Mouse (Mus musculus) forebrain, embryonic 13.5 days (tissue): Measurements from ENCODE around the gene Far2. TPM values are rescaled to one million over a fixed set of nuclear protein-coding genes. Genes with fewer than 3 reads are reported as not detected.
A peak's percentile ranks its signal among the peaks of the same experiment; 100 is the strongest.
"Not testable (repeated sequence)": the region's sequence is repeated elsewhere in the genome, so short reads cannot be mapped to it uniquely, and the experiment has no call there.

Source experiments
- ATAC-seq: fragments of 200-750 bp; cut with Nextera tagmentation; 2 replicates; pipeline ENCODE4 v1.8.0; 2017
- H3K27ac ChIP-seq: fragments of 300-500 bp; sonication (generic); 2 replicates; pipeline ENCODE4 v1.5.1; 2015; ENCODE audit warnings: inconsistent platforms, mild to moderate bottlenecking, moderate library complexity
- H3K27me3 ChIP-seq: fragments of 300-500 bp; sonication (generic); 2 replicates; pipeline ENCODE4 v1.6.1; 2015; ENCODE audit warnings: mild to moderate bottlenecking, inconsistent platforms
- H3K36me3 ChIP-seq: fragments of 300-500 bp; sonication (generic); 2 replicates; pipeline ENCODE4 v1.6.1; 2015; ENCODE audit warnings: mild to moderate bottlenecking, inconsistent platforms; ENCODE audit not compliant: poor library complexity, severe bottlenecking
- H3K4me1 ChIP-seq: fragments of 300-500 bp; sonication (generic); 2 replicates; pipeline ENCODE4 v1.6.1; 2015; ENCODE audit warnings: inconsistent platforms
- H3K4me2 ChIP-seq: fragments of 300-500 bp; sonication (generic); 2 replicates; pipeline ENCODE4 v1.6.1; 2015; ENCODE audit warnings: inconsistent platforms, mild to moderate bottlenecking, moderate library complexity
- H3K4me3 ChIP-seq: fragments of 300-500 bp; sonication (generic); 2 replicates; pipeline ENCODE4 v1.5.1; 2015; ENCODE audit warnings: mild to moderate bottlenecking, inconsistent platforms
- H3K9ac ChIP-seq: fragments of 300-500 bp; sonication (generic); 2 replicates; pipeline ENCODE4 v1.6.1; 2015; ENCODE audit warnings: mild to moderate bottlenecking, inconsistent platforms
- H3K9me3 ChIP-seq: fragments of 300-500 bp; sonication (generic); replicated peaks from 2 replicates; pipeline ENCODE4 v1.6.1; 2016; ENCODE audit warnings: inconsistent platforms
- WGBS: fragments of 180-500 bp; shearing (Covaris S2); methylation state at CpG from one replicate; pipeline ENCODE4 v1.1.7; 2015; 5-methylcytosine and 5-hydroxymethylcytosine counted together
- polyA plus RNA-seq: library from polyadenylated mRNA; unstranded; fragments of >200 nt; fragmentation: Nextera tagmentation; extraction: Ambion mirVana; gene quantifications from 2 replicates; pipeline ENCODE4 v1.2.1, GENCODE M21; 2015

The Far2 gene
- polyA plus RNA-seq, 1 experiment from 2014 or later, result 5.7 TPM

GRCm38 (mm10) chr6:148126851-148127250 is 79.8 kb downstream of the Far2 start:
- ATAC-seq, H3K4me2 ChIP-seq, H3K36me3 ChIP-seq, H3K27ac ChIP-seq, H3K9me3 ChIP-seq, H3K9ac ChIP-seq, H3K27me3 ChIP-seq, H3K4me3 ChIP-seq, H3K4me1 ChIP-seq: not testable (repeated sequence)
- 83% methylated on average over 10 of the region's 10 CpGs for WGBS

GRCm38 (mm10) chr6:148132314-148132713 is 85.3 kb downstream of the Far2 start:
- Histone ChIP-seq H3K27me3 (no peaks in the 10 kb centered on the region), H3K9ac (no peak overlapping the region), H3K4me2 (peak overlapping the region; percentile 20), H3K4me3 (no peak overlapping the region), H3K9me3 (no peaks in the 10 kb centered on the region), H3K4me1 (peaks cover 14% of the 10 kb centered on the region), H3K36me3 (no peaks in the 10 kb centered on the region), H3K27ac (no peak overlapping the region)
- peak; percentile 53; the same call in 1 of the 2 replicates for ATAC-seq
- WGBS, result 8% methylated on average over 10 of the region's 10 CpGs

DNA sequence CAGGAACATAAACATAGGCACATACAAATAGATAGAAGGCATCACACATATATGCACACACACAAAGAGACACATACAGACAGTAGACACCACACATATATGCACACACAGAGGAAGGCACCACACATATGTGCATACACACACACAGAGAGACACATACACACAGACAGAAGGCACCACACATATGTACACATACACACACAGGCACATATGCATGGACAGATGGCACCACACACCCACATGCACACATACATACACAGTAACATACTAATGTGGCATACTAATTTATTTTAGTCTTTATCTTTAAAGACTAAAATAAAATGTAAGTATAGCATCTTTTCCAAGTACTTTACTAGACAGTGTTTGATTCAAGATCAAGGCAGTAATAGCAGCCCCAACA is 86.5 kb downstream of the Far2 start:
- H3K27ac ChIP-seq, result no peak overlapping the region; the same call in 1 of the 2 replicates
- H3K4me2 ChIP-seq, result no peak overlapping the region
- peaks cover 14% of the 10 kb centered on the region for H3K4me1 ChIP-seq
- H3K4me3 ChIP-seq, result no peak overlapping the region
- ATAC-seq, result no peak
- H3K36me3 ChIP-seq, result no peaks in the 10 kb centered on the region
- H3K9me3 ChIP-seq, result no peaks in the 10 kb centered on the region
- peaks cover 2% of the 10 kb centered on the region; the same call in 1 of the 2 replicates for H3K27me3 ChIP-seq
- H3K9ac ChIP-seq, result no peak overlapping the region

- peak; percentile 85 for ATAC-seq
- H3K9me3 ChIP-seq, result no peaks in the 10 kb centered on the region
- H3K36me3 ChIP-seq, result no peaks in the 10 kb centered on the region
- WGBS, result 28% methylated on average over 9 of the region's 9 CpGs
- H3K27me3 ChIP-seq, result peaks cover 3% of the 10 kb centered on the region; the same call in 1 of the 2 replicates
- H3K4me2 ChIP-seq, result no peak overlapping the region
- no peak overlapping the region for H3K4me3 ChIP-seq
- H3K4me1 ChIP-seq, result peaks cover 14% of the 10 kb centered on the region
- no peak overlapping the region for H3K27ac ChIP-seq
- H3K9ac ChIP-seq, result no peak overlapping the region
These were observed 88.8 kb downstream of the Far2 start for GRCm38 (mm10) chr6:148135769-148136382.

DNA sequence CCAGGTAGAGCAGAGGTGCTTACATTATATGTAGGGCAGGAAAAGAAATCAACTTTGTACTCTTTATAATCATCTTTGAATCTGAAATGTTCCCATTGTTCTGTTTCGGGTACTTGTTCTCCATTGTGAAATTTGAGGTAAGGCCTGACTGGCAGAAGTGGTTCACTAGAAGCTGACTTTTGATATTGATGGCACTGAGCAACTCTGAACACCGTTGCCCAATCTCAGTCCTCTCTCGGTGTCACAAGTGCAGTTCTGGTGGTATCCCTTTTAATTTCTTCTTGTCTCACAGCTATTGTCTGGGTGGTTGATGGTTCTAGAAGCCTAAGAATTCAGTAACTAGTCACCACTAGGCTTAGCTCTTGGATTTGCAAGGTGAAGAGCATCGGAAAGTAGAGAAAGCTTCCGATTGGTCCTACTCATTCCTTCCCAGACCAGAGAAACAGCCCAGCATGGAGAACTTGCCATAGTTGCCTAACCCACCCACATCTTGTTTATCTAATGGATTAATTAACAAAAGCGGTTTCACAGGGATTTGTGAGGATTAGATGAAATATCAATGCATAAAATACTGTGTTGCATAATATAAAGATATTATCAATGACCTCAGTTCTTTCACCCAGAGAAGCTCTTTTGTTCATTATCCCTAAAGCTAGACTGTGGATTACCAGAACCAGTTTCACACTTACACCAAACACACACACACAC is 92.4 kb downstream of the Far2 start:
- no peaks in the 10 kb centered on the region for H3K36me3 ChIP-seq
- H3K9ac ChIP-seq, result no peak overlapping the region
- H3K27ac ChIP-seq, result no peak overlapping the region
- no peak overlapping the region for H3K4me3 ChIP-seq
- H3K9me3 ChIP-seq, result peaks cover 6% of the 10 kb centered on the region; the same call in 1 of the 2 replicates
- H3K4me2 ChIP-seq, result no peak overlapping the region
- no peak for ATAC-seq
- H3K27me3 ChIP-seq, result peaks cover 3% of the 10 kb centered on the region; the same call in 1 of the 2 replicates
- WGBS, result 84% methylated on average over 6 of the region's 6 CpGs
- no peaks in the 10 kb centered on the region for H3K4me1 ChIP-seq

- H3K27me3 ChIP-seq, result peaks cover 3% of the 10 kb centered on the region; the same call in 1 of the 2 replicates
- no peak overlapping the region for H3K4me3 ChIP-seq
- peaks cover 6% of the 10 kb centered on the region; the same call in 1 of the 2 replicates for H3K9me3 ChIP-seq
- no peak for ATAC-seq
- H3K27ac ChIP-seq, result no peak overlapping the region
- H3K4me2 ChIP-seq, result no peak overlapping the region
- no peaks in the 10 kb centered on the region for H3K4me1 ChIP-seq
- WGBS, result 80% methylated on average over 5 of the region's 5 CpGs
- no peaks in the 10 kb centered on the region for H3K36me3 ChIP-seq
- H3K9ac ChIP-seq, result no peak overlapping the region
These were observed 94.8 kb downstream of the Far2 start for GRCm38 (mm10) chr6:148141874-148142273.

GRCm38 (mm10) chr6:148142421-148142820 is 95.4 kb downstream of the Far2 start:
- H3K9me3 ChIP-seq, result peaks cover 6% of the 10 kb centered on the region; the same call in 1 of the 2 replicates
- H3K9ac ChIP-seq, result no peak overlapping the region
- H3K27ac ChIP-seq, result no peak overlapping the region
- WGBS, result 100% methylated on average over 1 of the region's 1 CpGs
- no peak overlapping the region for H3K4me3 ChIP-seq
- H3K4me1 ChIP-seq, result no peaks in the 10 kb centered on the region
- H3K36me3 ChIP-seq, result no peaks in the 10 kb centered on the region
- peaks cover 3% of the 10 kb centered on the region; the same call in 1 of the 2 replicates for H3K27me3 ChIP-seq
- ATAC-seq, result no peak
- no peak overlapping the region for H3K4me2 ChIP-seq

DNA sequence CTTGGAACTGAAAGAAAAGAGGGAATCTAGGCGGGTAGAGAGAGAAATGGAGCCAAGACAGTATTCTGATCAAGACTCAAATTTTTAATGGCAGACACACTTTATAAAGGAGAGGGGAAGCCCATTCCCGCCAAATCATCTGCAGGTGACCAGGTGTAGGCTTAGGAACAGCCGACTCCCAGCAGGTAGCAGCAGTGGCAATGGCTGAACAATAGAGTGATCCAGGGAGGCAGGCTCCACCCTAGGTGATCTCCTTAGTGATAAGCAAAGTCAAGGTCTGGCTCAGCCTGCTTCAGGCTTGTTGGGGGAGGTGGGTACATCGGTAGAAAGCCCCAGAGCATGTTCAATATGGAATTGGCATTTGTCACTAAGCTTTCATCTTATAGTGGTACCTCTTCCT is 105.2 kb downstream of the Far2 start:
- not testable (repeated sequence) for ATAC-seq, H3K9ac ChIP-seq, H3K4me1 ChIP-seq, H3K4me2 ChIP-seq, H3K9me3 ChIP-seq, H3K27ac ChIP-seq, H3K27me3 ChIP-seq, H3K36me3 ChIP-seq, H3K4me3 ChIP-seq
- 57% methylated on average over 4 of the region's 4 CpGs for WGBS

DNA sequence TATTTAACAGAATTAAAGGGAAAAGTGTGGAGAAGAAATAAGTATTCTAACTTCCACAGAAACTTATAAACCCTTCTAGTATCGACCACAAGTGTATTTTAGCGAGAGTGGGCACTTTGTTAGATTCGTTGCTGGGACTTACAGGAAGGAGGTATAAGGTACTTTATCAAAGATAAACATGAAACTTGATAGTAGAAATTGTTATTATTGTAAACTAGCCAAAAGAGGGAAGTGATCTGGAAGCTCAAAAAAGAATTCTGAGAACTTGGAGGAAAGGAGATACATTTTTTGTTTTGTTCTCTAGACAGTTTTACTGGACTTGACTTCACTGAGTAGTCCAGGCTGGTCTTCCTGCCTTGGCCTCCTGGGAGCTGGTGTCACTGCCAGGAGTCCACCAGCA is 125.8 kb downstream of the Far2 start:
- H3K4me1 ChIP-seq, result no peaks in the 10 kb centered on the region
- no peaks in the 10 kb centered on the region for H3K27me3 ChIP-seq
- H3K9me3 ChIP-seq, result no peaks in the 10 kb centered on the region
- no peak for ATAC-seq
- H3K36me3 ChIP-seq, result no peaks in the 10 kb centered on the region
- no peak overlapping the region for H3K27ac ChIP-seq
- no peak overlapping the region for H3K4me3 ChIP-seq
- H3K9ac ChIP-seq, result no peak overlapping the region
- H3K4me2 ChIP-seq, result no peak overlapping the region
- 89% methylated on average over 3 of the region's 3 CpGs for WGBS

- Histone ChIP-seq H3K4me2 (no peak overlapping the region), H3K4me1 (no peaks in the 10 kb centered on the region), H3K36me3 (peaks cover 83% of the 10 kb centered on the region), H3K4me3 (no peak overlapping the region), H3K9ac (no peak overlapping the region), H3K27me3 (no peaks in the 10 kb centered on the region), H3K27ac (no peak overlapping the region), H3K9me3 (no peaks in the 10 kb centered on the region)
- WGBS, result 95% methylated on average over 1 of the region's 1 CpGs
- no peak for ATAC-seq
These were observed 138.6 kb downstream of the Far2 start for GRCm38 (mm10) chr6:148185694-148186093.

DNA sequence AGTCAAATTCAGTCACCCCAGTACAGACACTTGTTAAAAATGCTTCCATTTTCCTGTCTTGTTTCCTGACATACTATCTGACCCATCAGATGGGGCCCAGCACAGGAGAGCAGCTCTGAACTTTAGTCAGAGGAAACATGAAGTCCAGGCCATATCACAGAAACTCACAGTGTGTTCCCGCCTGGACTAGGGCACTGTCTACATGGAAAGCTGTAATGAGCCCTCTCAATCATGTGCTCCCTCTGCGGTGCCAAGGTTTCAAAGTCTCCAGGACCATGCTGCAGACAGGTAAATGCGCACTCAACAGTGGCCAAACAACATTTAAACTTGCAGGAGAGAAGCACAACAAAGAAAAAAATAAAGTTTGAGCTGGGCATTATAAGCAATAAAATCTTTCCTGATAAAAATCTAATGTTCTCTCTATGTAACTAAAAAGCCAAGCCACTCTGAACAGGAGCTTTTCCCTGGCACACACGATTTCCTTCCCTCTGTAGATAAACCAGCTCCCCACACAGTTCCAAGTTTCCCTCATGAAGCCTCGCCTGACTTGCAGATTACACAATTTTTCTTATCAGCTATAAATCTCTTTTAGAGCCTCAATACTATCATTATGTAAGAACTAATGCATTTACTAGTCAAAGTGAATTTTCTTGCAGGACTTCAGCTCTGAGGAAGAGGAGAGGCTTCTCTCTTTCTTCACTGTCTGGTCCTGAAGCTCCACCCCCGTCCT is 147.1 kb downstream of the Far2 start:
- peaks cover 58% of the 10 kb centered on the region for H3K36me3 ChIP-seq
- H3K4me1 ChIP-seq, result no peaks in the 10 kb centered on the region
- H3K4me3 ChIP-seq, result no peak overlapping the region
- 90% methylated on average over 6 of the region's 6 CpGs for WGBS
- no peak for ATAC-seq
- H3K9ac ChIP-seq, result no peak overlapping the region
- H3K27ac ChIP-seq, result no peak overlapping the region
- H3K4me2 ChIP-seq, result no peak overlapping the region
- no peaks in the 10 kb centered on the region for H3K9me3 ChIP-seq
- no peaks in the 10 kb centered on the region for H3K27me3 ChIP-seq

- Histone ChIP-seq H3K4me1 (no peaks in the 10 kb centered on the region), H3K4me3 (no peak overlapping the region), H3K9me3 (no peaks in the 10 kb centered on the region), H3K4me2 (no peak overlapping the region), H3K36me3 (peaks cover 63% of the 10 kb centered on the region), H3K27me3 (no peaks in the 10 kb centered on the region), H3K9ac (no peak overlapping the region), H3K27ac (no peak overlapping the region)
- WGBS, result 93% methylated on average over 2 of the region's 2 CpGs
- ATAC-seq, result no peak
These were observed 152.1 kb downstream of the Far2 start for GRCm38 (mm10) chr6:148199177-148199576.
